Mouse (Mus musculus) testis, adult 2 months (tissue): ENCODE data around the gene Jag2. TPM values are rescaled to one million over a fixed set of nuclear protein-coding genes. Genes with fewer than 3 reads are reported as not detected.

ENCODE experiments used
- H3K27ac ChIP-seq: fragments of 200-500 bp; 2 replicates; pipeline ENCODE4 v1.5.1; 2012; ENCODE audit warnings: low read depth, low read length; ENCODE audit not compliant: control insufficient read depth, insufficient read depth
- H3K27me3 ChIP-seq: fragments of 200-500 bp; 2 replicates; pipeline ENCODE4 v1.6.1; 2012; ENCODE audit warnings: mild to moderate bottlenecking, low read length, moderate library complexity; ENCODE audit not compliant: control insufficient read depth, insufficient read depth
- H3K36me3 ChIP-seq: fragments of 200-500 bp; 2 replicates; pipeline ENCODE4 v1.6.1; 2012; ENCODE audit warnings: mild to moderate bottlenecking, low read length; ENCODE audit not compliant: control insufficient read depth, insufficient read depth
- H3K4me1 ChIP-seq: fragments of 200-500 bp; 2 replicates; pipeline ENCODE4 v1.6.1; 2012; ENCODE audit warnings: low read length; ENCODE audit not compliant: control insufficient read depth, insufficient read depth
- H3K4me3 ChIP-seq: fragments of 200-500 bp; 2 replicates; pipeline ENCODE4 v1.5.1; 2012; ENCODE audit warnings: low read depth, mild to moderate bottlenecking, low read length, moderate library complexity, mixed read lengths; ENCODE audit not compliant: control insufficient read depth
- CTCF ChIP-seq: fragments of 200-500 bp; IDR thresholded peaks from 2 replicates; pipeline ENCODE4 v1.5.1; 2012; ENCODE audit warnings: low read depth, mild to moderate bottlenecking, inconsistent platforms, low read length, moderate library complexity; ENCODE audit not compliant: control insufficient read depth, insufficient read depth, insufficient replicate concordance
- POLR2A ChIP-seq: fragments of 200-500 bp; IDR thresholded peaks from 2 replicates; pipeline ENCODE4 v1.6.1; 2012; ENCODE audit warnings: low read depth, mild to moderate bottlenecking, inconsistent platforms, low read length, moderate library complexity; ENCODE audit not compliant: control insufficient read depth
- polyA plus RNA-seq: library from polyadenylated mRNA; depleted of rRNA; stranded (reverse); fragments of >200 nt; gene quantifications from 2 replicates; pipeline ENCODE4 v1.2.3, GENCODE M21; 2012

Jag2 gene
- polyA plus RNA-seq, 1 experiment = 10.9 TPM

DNA sequence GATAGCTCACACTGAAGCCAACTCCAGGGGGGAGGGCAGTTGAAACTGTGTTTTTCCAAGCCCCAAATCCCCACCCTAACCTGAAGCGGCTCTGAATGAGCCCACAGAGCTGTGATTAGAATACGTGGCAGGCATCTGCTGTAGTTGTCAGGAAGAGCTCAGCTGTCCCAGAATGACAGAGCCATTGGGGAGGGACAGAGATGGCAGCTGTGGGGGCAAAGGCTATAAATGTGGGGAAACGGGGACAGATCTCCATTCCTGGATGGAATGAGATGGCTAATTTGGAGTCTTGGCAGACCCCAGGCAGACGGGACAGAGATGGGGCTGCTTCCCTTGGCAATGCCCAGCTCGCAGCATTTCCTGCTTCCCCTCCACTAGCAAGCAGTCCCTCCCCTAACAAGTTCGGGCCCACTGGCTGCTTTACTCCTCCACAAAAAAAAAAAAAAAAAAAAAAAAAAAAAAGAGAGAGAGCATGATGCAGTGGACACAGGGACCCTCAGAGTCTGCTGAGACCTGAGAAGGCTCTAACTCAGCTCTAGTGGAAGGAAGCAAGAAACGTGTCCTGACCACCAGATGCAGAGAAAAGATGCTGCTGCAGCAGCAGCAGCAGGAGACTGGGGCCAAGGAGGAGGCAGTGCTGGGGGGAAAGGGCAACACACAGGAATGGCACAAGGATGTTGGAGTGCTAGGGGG, 21.7 kb upstream of the Jag2 start:
- peaks cover 23% of the 10 kb centered on the region for H3K4me1 ChIP-seq
- H3K36me3 ChIP-seq = no peaks in the 10 kb centered on the region
- no peaks in the 10 kb centered on the region for H3K27me3 ChIP-seq
- peak overlapping the region; percentile 54 for H3K4me3 ChIP-seq
- no peak overlapping the region for H3K27ac ChIP-seq
- no peak for TF ChIP-seq CTCF
- TF ChIP-seq POLR2A = no peak

DNA sequence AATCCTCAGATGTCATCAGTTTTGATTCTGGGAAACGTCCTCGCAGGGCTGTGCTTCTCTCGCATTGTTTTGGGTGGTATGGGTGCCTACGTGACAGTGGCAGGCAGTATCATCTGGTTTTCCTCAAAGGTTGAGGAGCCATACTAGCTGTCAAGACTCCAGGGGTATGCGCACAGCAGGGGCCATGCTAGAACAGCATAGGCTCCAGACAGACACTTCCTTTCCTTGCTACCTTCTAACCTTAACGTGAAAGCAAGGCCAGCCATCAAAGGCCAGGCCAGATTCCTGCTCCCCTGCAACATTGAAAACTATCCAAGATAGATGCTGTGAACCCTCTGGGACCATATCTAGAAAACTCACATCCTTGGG, 21.2 kb upstream of the Jag2 start:
- H3K36me3 ChIP-seq = no peaks in the 10 kb centered on the region
- no peak overlapping the region for H3K27ac ChIP-seq
- TF ChIP-seq POLR2A (no peak), CTCF (no peak)
- H3K4me3 ChIP-seq = peak overlapping the region; percentile 54
- H3K27me3 ChIP-seq = no peaks in the 10 kb centered on the region
- H3K4me1 ChIP-seq = peaks cover 23% of the 10 kb centered on the region

DNA sequence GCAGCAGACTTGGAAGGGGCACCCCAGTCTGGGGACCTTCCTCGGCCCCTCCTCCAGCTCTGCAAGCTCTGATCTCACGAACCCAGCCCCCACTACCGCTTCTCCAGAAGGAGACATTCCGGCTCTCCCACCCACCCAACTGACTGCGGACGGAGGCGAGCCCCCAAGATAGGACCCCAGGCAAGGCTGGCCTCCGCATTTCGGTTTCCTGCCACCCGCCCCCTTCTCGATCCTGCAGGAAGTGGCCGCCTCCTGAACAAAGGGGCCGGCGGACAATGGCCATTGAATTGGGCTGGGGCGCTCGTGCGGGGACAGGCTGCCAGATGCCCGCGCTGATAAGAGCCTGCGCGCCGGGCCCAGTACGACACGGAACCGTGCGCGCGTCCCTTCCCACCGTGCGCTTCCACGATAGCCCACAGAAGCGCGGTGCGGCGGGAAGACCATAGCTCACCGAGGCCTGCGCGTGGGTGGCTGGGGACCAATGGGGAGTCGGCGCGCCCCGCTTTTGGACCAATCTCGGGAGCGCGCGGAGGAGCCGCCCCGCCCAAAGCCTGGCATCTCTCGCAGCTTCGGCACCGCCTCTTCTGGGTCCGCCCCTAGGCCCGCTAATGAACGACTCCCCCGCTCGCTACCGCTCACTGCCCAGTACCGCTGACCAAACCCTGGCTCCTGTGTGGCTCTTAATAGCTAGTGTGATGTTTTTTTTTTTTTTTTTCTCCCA, 20.6 kb upstream of the Jag2 start:
- no peak overlapping the region for H3K27ac ChIP-seq
- H3K27me3 ChIP-seq = no peaks in the 10 kb centered on the region
- H3K4me1 ChIP-seq = peaks cover 23% of the 10 kb centered on the region
- TF ChIP-seq POLR2A (no peak), CTCF (no peak)
- H3K4me3 ChIP-seq = peak overlapping the region; percentile 54
- no peaks in the 10 kb centered on the region for H3K36me3 ChIP-seq

DNA sequence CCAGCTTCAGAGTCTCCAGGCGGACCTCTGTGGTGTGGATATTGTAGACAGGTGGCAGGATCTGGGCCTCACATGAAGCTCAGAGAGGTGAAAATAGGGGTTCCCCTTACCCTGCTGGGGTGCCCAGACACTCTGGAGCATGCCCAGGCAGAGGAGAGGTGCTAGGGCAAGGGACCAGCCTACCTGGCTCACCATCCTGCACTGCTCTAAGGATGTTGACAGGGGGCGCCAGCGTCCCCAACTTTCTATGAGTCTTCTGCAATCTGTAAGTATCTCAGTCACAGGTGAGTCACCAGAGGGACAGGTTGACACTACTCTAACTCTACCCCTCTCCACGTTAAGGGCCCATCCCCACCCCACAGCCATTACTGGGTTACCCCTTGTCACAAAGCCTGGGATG, 17.7 kb upstream of the Jag2 start:
- no peaks in the 10 kb centered on the region for H3K27me3 ChIP-seq
- H3K27ac ChIP-seq = no peak overlapping the region
- TF ChIP-seq CTCF (peak; percentile 51; the same call in 1 of the 2 replicates), POLR2A (no peak)
- H3K4me3 ChIP-seq = no peak overlapping the region
- peaks cover 23% of the 10 kb centered on the region for H3K4me1 ChIP-seq
- H3K36me3 ChIP-seq = no peaks in the 10 kb centered on the region

DNA sequence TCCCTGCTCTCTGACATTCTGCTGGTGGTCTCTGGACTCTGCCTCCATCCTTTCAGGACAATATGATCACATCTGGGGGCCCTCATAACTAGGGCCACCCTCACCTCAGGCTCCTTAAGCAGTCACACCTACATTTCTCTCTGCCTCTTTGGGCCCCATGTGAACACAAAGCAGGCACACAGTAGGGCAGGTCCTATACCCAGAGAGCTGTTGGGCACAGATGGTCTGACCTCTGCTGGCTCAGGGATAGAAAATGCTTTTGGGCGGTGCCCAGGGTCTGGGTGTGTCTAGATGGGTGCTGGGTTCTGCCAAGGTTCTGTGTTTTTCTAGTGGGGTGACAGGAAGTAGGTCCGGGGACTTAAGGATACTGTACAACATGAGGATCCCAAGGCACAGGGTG, 14.1 kb upstream of the Jag2 start:
- TF ChIP-seq POLR2A (no peak), CTCF (no peak)
- Histone ChIP-seq H3K27ac (no peak overlapping the region), H3K4me1 (peaks cover 23% of the 10 kb centered on the region), H3K27me3 (no peaks in the 10 kb centered on the region), H3K4me3 (no peak overlapping the region), H3K36me3 (no peaks in the 10 kb centered on the region)

DNA sequence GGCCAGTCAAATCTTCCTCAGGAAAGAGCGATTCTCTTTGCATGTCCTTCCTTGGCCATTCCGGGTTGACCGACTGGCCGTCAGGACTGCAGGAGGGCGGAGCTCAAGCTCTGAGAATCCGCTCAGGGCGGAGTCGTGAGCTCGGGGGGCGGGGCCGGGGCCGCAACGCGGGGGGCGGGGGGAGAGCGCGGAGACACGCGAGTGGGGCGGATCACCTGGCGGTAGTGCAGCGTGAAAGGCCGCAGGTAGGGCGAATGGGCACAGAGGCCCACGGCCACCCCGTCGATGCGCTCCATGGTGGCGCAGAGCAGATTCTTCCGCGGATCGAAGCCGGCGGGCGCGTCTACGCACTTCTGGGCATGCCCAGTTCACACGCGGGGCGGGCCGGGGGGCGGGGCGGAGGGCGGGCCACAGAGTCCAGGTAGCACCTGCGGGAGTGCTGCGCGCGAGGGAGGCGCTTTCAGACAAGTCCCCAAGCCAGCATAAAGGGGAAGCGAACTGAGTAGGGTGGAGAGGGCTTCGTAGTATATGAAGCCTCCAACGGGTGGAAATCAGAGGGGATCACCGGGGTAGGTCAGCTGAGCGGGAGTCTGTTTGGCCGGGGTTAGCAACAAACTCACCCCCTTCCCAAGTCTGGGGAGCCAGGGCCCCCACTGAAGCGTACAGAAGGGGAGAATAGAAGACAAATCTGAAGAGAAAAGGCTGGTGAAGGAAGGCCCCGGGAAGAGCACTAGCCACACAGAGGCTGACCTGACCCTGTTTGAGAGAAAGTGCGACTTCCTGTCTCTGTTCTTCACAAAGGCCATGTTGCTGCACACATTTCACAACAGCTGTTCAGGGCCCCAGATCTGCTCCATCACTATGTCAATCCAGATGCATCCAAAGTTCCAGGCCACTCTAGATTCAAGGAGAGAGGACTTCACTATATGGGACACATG, 12.5 kb upstream of the Jag2 start, which contains the start of gene Nudt14:
TSS of gene Nudt14 (minus strand) at position 349 of the 938 bp plus-strand sequence.
- Histone ChIP-seq H3K4me3 (peak within 1 kb of the TSS; percentile 91), H3K27ac (no peak within 1 kb of the TSS), H3K36me3 (no peaks in the 10 kb centered on the region), H3K27me3 (no peaks in the 10 kb centered on the region), H3K4me1 (peaks cover 23% of the 10 kb centered on the region)
- TF ChIP-seq POLR2A (no peak; the same call in 1 of the 2 replicates), CTCF (no peak)

DNA sequence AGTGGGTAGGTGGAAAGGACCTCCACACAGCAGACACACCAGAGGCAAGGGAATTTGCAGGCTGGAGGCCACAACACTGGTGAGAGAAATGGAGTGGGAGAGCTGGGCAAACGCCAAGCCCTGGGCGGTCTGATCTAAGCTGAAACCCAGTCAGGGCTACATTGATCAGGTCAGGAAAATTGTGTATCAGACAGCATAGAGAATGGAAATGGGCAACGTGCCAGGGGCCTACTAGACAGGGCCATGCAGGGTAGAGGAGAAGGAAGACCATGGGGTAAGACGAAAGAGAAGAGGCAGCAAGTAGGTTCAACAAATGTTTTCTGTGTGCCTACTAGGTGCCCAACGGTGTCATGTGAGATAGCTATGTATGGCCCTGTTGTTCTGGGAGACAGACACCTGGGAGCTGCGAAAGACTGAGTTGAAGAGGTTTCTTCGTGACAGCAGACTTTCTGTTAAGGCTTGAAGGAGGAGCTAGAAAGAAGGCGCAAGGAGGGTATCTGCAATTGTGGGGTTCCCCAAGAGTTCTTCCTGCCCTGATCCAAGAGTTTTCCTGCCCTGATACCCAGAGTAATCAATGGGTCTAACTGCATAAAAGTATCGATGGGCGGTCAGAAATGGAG, 11.7 kb upstream of the Jag2 start:
- H3K27me3 ChIP-seq = no peaks in the 10 kb centered on the region
- no peak overlapping the region for H3K27ac ChIP-seq
- H3K36me3 ChIP-seq = no peaks in the 10 kb centered on the region
- H3K4me1 ChIP-seq = peaks cover 23% of the 10 kb centered on the region
- TF ChIP-seq POLR2A = no peak
- no peak for TF ChIP-seq CTCF
- H3K4me3 ChIP-seq = peak overlapping the region; percentile 91
